Mouse (Mus musculus): Measurements from ENCODE around the gene Flg. TPM values are rescaled to one million over a fixed set of nuclear protein-coding genes. Genes with fewer than 3 reads are reported as not detected.

Flg gene
- polyA plus RNA-seq (2017; shearing (Covaris generic)): not detected

GRCm38 (mm10) chr3:93273223-93273622 is at the start of gene Flg:
Gene Flg, plus strand, starts transcription at chr3:93273523.

GRCm38 (mm10) chr3:93319449-93319848 is 46.1 kb downstream of the Flg start, which contains the start of gene Hrnr:
Gene Hrnr, plus strand, starts transcription at chr3:93319749.

Other genes starting within 250 kb of the Flg start
- 0.74 TPM for gene Gm4858, start 204.7 kb upstream of the Flg start, polyA plus RNA-seq (2017; shearing (Covaris generic))
- not detected for gene Crnn, start 128.7 kb upstream of the Flg start, polyA plus RNA-seq (2017; shearing (Covaris generic))
- not detected for gene Flg2, start 76.2 kb upstream of the Flg start, polyA plus RNA-seq (2017; shearing (Covaris generic))
- gene Hrnr, start 46.2 kb downstream of the Flg start, polyA plus RNA-seq (2017; shearing (Covaris generic)): not detected
- not detected for gene Rptn, start 120.2 kb downstream of the Flg start, polyA plus RNA-seq (2017; shearing (Covaris generic))
- 0.15 TPM for gene Tchh, start 168.8 kb downstream of the Flg start, polyA plus RNA-seq (2017; shearing (Covaris generic))
- gene Tchhl1, start 195.2 kb downstream of the Flg start, polyA plus RNA-seq (2017; shearing (Covaris generic)): not detected
- 924 TPM for gene S100a11, start 247.0 kb downstream of the Flg start, polyA plus RNA-seq (2017; shearing (Covaris generic))